Mouse (Mus musculus) heart, embryonic 16.5 days (tissue): ENCODE results near the gene Slit3. TPM values are rescaled to one million over a fixed set of nuclear protein-coding genes. Genes with fewer than 3 reads are reported as not detected.

Source experiments
- ATAC-seq: fragments of 200-750 bp; cut with Nextera tagmentation; replicated peaks from 2 replicates; pipeline ENCODE4 v1.8.0; 2017; ENCODE audit warnings: moderate number of reproducible peaks; ENCODE audit not compliant: insufficient read depth, low FRiP score; ENCODE audit errors: extremely low read depth
- H3K27ac ChIP-seq: fragments of 300-500 bp; sonication (generic); 2 replicates; pipeline ENCODE4 v1.5.1; 2014; ENCODE audit warnings: mild to moderate bottlenecking, low read length, control low read depth, moderate library complexity
- H3K27me3 ChIP-seq: fragments of 300-500 bp; sonication (generic); 2 replicates; pipeline ENCODE4 v1.6.1; 2014; ENCODE audit warnings: low read length, mixed read lengths; ENCODE audit not compliant: control insufficient read depth, insufficient read depth
- H3K36me3 ChIP-seq: fragments of 300-500 bp; sonication (generic); 2 replicates; pipeline ENCODE4 v1.6.1; 2014; ENCODE audit not compliant: control insufficient read depth, insufficient read depth
- H3K4me1 ChIP-seq: fragments of 300-500 bp; sonication (generic); 2 replicates; pipeline ENCODE4 v1.6.1; 2014; ENCODE audit warnings: low read length, mixed read lengths; ENCODE audit not compliant: control insufficient read depth, insufficient read depth
- H3K4me2 ChIP-seq: fragments of 300-500 bp; sonication (generic); 2 replicates; pipeline ENCODE4 v1.6.1; 2014; ENCODE audit warnings: low read depth, mild to moderate bottlenecking, control low read depth, low read length
- H3K4me3 ChIP-seq: fragments of 300-500 bp; sonication (generic); 2 replicates; pipeline ENCODE4 v1.5.1; 2014; ENCODE audit warnings: mild to moderate bottlenecking, control low read depth, low read length
- H3K9ac ChIP-seq: fragments of 300-500 bp; sonication (generic); 2 replicates; pipeline ENCODE4 v1.6.1; 2014; ENCODE audit warnings: low read length, control low read depth
- H3K9me3 ChIP-seq: fragments of 300-500 bp; sonication (generic); replicated peaks from 2 replicates; pipeline ENCODE4 v1.6.1; 2016; ENCODE audit warnings: low read length; ENCODE audit not compliant: control insufficient read depth
- WGBS: fragments of 180-500 bp; shearing (Covaris S2); extraction: QIAGEN DNeasy Blood & Tissue Kit; methylation state at CpG from one replicate; pipeline ENCODE4 v1.1.7; 2014; 5-methylcytosine and 5-hydroxymethylcytosine counted together
- polyA plus RNA-seq: library from polyadenylated mRNA; unstranded; fragments of >200 nt; fragmentation: Nextera tagmentation; extraction: Ambion mirVana; gene quantifications from 2 replicates; pipeline ENCODE4 v1.2.1, GENCODE M21; 2015

Gene Slit3
- 7.8 and 10.8 TPM in 2 replicates for polyA plus RNA-seq

DNA sequence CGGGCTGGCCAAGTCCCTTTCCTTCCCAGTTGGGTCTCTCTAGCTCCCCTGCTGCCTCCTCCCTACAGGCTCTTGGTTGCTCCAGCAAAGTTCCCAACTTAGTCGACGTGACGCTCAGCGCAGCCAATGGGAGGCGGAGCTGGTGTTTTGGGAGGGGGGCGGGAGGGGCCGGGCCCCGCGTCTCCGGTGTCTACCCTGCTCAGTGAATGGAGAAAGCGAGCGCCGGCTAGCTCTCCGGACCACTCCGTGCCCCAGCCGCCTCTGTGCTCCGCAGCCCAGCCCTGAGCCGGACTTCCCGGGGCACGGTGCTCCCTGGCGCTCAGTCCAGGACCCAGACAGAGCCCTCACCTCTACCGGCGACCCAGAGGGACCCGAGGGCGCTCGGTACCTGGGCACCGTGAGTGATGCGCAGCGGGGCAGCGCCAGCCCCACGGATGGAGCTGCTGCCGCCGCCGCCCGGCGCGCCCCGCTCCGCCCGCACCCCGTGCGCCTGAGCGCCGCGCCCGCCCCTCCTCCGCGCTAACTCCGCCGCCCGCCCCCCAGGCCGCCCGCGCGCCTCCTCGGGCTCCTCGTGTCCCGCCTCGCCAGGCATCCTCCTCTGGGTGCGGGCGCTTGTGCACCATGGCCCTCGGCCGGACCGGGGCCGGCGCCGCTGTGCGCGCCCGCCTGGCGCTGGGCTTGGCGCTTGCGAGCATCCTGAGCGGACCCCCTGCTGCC, at the start of gene Slit3:
Gene Slit3, plus strand, starts transcription at position 331 of the 717 bp plus-strand sequence.
- peaks cover 35% of the 10 kb centered on the region for H3K27me3 ChIP-seq
- peak within 1 kb of the TSS; percentile 72 for H3K4me3 ChIP-seq
- H3K9ac ChIP-seq = peak within 1 kb of the TSS; percentile 75
- peak; percentile 83 for ATAC-seq
- under 1% methylated on average over 68 of the region's 75 CpGs for WGBS
- no peaks in the 10 kb centered on the region for H3K9me3 ChIP-seq
- H3K36me3 ChIP-seq = no peaks in the 10 kb centered on the region
- peak within 1 kb of the TSS; percentile 87 for H3K4me2 ChIP-seq
- peak within 1 kb of the TSS; percentile 37 for H3K27ac ChIP-seq
- H3K4me1 ChIP-seq = peaks cover 12% of the 10 kb centered on the region; the same call in 1 of the 2 replicates

- H3K9ac ChIP-seq = no peak overlapping the region
- no peak for ATAC-seq
- H3K4me1 ChIP-seq = no peaks in the 10 kb centered on the region
- no peaks in the 10 kb centered on the region for H3K9me3 ChIP-seq
- H3K4me2 ChIP-seq = no peak overlapping the region
- H3K36me3 ChIP-seq = no peaks in the 10 kb centered on the region
- 77% methylated on average over 1 of the region's 1 CpGs for WGBS
- no peaks in the 10 kb centered on the region for H3K27me3 ChIP-seq
- H3K4me3 ChIP-seq = no peak overlapping the region
- no peak overlapping the region for H3K27ac ChIP-seq
These were observed 49.6 kb upstream of the Slit3 start for GRCm38 (mm10) chr11:35071451-35071850.

DNA sequence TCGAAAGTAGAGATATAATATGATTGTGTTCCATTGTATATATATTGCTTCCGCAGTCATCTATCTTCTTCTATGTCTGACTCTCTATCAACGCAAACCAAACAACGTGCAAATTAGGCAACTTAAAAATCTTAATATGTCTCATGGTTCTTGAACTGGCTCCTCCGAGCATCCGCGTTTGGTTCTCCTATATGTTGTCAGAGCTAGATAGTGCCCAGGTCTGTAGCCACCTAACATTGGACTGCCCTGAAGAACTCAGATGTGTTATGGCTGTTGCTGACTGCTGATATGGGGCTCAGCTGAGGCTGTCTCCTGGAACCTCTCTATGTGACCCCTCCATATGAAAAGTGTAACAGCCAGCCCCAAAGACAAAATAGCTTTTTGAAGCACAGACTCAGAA, 45.6 kb upstream of the Slit3 start:
- no peak overlapping the region for H3K27ac ChIP-seq
- H3K4me1 ChIP-seq = no peaks in the 10 kb centered on the region
- no peaks in the 10 kb centered on the region for H3K27me3 ChIP-seq
- no peaks in the 10 kb centered on the region for H3K36me3 ChIP-seq
- H3K4me2 ChIP-seq = no peak overlapping the region
- no peak overlapping the region for H3K4me3 ChIP-seq
- WGBS = 87% methylated on average over 7 of the region's 7 CpGs
- no peak for ATAC-seq
- H3K9me3 ChIP-seq = no peaks in the 10 kb centered on the region
- H3K9ac ChIP-seq = no peak overlapping the region

DNA sequence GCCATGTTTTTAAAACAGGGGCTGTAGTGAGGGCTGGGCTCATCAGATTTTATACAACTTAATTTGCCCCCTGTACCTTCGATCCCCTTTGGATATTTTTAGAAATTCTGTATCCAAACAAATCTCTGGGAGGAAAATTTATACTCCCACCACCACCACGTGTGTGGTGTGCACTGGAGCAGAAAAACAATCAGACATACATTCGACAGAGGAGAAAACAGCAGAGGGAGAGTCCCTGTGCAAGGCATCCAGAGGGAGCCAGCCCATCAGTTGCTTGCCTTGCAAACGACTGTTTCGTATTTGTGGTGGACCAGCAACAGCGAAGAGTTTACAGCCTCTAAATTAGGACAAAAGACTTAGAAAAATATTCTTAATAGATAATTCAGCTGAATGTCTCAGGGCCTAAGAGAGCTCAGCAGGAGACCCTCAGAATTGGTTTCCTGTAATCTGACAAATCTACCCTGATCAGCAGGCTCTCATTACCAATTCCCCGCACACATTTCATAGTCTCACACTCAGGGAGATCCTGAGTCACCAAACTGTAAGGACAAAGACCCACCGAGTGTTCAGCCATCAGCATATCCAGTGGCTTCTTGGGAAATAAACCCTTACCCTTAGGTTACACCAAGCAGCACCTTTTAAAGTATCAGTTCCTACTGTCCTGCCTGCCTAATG, 40.4 kb upstream of the Slit3 start:
- no peaks in the 10 kb centered on the region for H3K4me1 ChIP-seq
- H3K27ac ChIP-seq = no peak overlapping the region
- no peaks in the 10 kb centered on the region for H3K27me3 ChIP-seq
- ATAC-seq = no peak
- H3K4me3 ChIP-seq = no peak overlapping the region
- H3K9ac ChIP-seq = no peak overlapping the region
- 64% methylated on average over 8 of the region's 8 CpGs for WGBS
- H3K9me3 ChIP-seq = no peaks in the 10 kb centered on the region
- H3K36me3 ChIP-seq = no peaks in the 10 kb centered on the region
- no peak overlapping the region for H3K4me2 ChIP-seq

DNA sequence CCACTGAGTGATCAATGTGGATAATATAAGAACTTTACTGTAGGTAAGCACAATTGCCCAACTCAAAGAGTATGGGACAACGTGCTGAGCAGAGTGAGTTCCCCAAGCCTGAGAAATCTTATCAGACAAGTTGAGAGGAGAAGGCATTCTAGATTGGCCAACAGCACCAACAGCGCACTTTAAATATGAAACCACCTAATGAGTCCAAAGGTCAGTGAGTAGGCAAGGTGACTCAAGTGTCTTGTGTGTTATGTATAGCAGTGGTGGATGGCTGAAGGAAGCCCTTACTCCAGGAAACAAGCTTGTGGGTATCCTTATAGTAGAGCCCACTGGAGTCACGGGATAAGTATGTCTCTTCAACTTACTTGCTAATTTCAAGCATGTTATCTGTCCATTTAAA, 38.7 kb upstream of the Slit3 start:
- Histone ChIP-seq H3K9ac (no peak overlapping the region), H3K9me3 (no peaks in the 10 kb centered on the region), H3K36me3 (no peaks in the 10 kb centered on the region), H3K27me3 (no peaks in the 10 kb centered on the region), H3K27ac (no peak overlapping the region), H3K4me2 (no peak overlapping the region), H3K4me3 (no peak overlapping the region), H3K4me1 (no peaks in the 10 kb centered on the region)
- no peak for ATAC-seq
- WGBS = 73% methylated on average over 3 of the region's 3 CpGs

DNA sequence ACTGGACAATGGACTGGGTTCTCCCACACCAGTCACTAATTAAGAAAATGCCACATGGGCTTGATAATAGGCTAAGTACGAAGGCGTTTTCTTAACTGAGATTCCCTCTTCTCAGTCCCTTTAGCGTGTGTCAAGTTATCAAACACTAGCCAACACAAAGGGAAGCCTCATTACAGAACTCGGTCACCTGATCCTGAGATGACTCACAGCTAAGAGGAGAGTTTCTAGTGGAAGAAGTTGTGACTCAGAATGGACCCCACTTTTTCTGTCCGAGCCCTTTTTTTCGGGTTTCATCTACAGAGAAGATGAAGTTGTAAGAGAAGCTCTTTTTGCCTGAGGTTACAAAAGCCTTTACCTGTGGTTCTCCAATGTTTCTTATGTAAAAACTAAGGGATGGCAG, 38.0 kb upstream of the Slit3 start:
- Histone ChIP-seq H3K4me2 (no peak overlapping the region), H3K9ac (no peak overlapping the region), H3K4me3 (no peak overlapping the region), H3K27ac (no peak overlapping the region), H3K9me3 (no peaks in the 10 kb centered on the region), H3K4me1 (0 out of 2 replicates have a peak, but pooled peaks cover under 1% of the 10 kb centered on the region), H3K27me3 (no peaks in the 10 kb centered on the region), H3K36me3 (no peaks in the 10 kb centered on the region)
- ATAC-seq = no peak
- 60% methylated on average over 6 of the region's 6 CpGs for WGBS

DNA sequence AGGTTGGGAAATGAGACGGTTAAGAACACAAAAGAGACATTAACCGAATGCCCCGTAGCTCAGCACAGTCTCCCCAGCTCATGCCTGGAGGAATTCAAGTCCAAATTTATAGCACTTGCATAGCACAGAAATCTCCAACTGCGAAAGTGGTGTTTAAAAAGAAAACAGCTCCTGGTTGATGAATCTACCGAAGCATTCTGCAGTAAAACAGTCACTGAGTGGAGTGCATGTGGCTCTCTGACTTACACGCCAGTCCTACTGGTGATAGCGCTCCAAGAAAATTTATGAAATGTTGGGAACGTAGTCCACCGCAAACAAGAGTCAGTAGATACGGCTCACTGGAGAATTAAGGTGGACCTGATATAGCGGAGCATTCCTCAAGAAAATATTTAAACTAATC, 35.7 kb upstream of the Slit3 start:
- H3K4me3 ChIP-seq = no peak overlapping the region

GRCm38 (mm10) chr11:35086029-35086428, 35.0 kb upstream of the Slit3 start:
- no peak overlapping the region for H3K4me3 ChIP-seq

More for the DNA sequence above, 35.7 kb upstream of the Slit3 start:
- Histone ChIP-seq H3K9ac (no peak overlapping the region), H3K4me2 (no peak overlapping the region), H3K27ac (no peak overlapping the region), H3K27me3 (no peaks in the 10 kb centered on the region), H3K9me3 (no peaks in the 10 kb centered on the region), H3K4me1 (0 out of 2 replicates have a peak, but pooled peaks cover 2% of the 10 kb centered on the region), H3K36me3 (no peaks in the 10 kb centered on the region)
- WGBS = 71% methylated on average over 11 of the region's 11 CpGs
- ATAC-seq = no peak

DNA sequence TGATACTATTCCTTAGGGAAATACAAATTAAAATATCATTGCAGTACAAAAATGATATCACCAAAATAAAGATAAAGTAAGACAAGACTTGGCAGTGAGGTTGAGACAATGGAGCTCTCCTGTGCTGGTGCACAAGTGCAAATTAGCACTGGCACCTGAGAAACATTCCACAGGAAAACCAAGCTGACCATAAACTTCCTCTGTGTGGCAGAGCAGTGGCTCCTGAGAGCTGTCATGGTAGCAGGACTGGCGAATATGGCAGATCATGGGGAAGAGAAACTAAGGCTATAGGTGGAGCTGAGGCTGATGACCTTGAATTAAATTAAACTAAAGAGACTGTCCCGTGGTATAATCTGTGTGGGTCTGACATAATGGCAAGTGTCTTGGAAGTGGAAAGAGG, 33.6 kb upstream of the Slit3 start:
- Histone ChIP-seq H3K36me3 (no peaks in the 10 kb centered on the region), H3K9me3 (no peaks in the 10 kb centered on the region), H3K4me3 (no peak overlapping the region), H3K4me2 (no peak overlapping the region), H3K4me1 (0 out of 2 replicates have a peak, but pooled peaks cover 2% of the 10 kb centered on the region), H3K27ac (no peak overlapping the region), H3K27me3 (no peaks in the 10 kb centered on the region), H3K9ac (no peak overlapping the region)
- no peak for ATAC-seq
- 65% methylated on average over 2 of the region's 2 CpGs for WGBS

More at GRCm38 (mm10) chr11:35086029-35086428, 35.0 kb upstream of the Slit3 start:
- no peak overlapping the region for H3K9ac ChIP-seq
- no peaks in the 10 kb centered on the region for H3K36me3 ChIP-seq
- no peak overlapping the region for H3K4me2 ChIP-seq
- H3K27me3 ChIP-seq = no peaks in the 10 kb centered on the region
- H3K9me3 ChIP-seq = no peaks in the 10 kb centered on the region
- 0 out of 2 replicates have a peak, but pooled peaks cover 2% of the 10 kb centered on the region for H3K4me1 ChIP-seq
- H3K27ac ChIP-seq = no peak overlapping the region
- WGBS = 58% methylated on average over 5 of the region's 5 CpGs
- no peak for ATAC-seq
